Mouse (Mus musculus) thymus, adult 18-20 months (tissue): ENCODE measurements at regions not wholly inside any gene's neighbourhood (a gene's known extent, or its start where the extent isn't known, plus 50 kb on each side); places are given as distances from the start of the nearest gene placed in this dataset.

Experiments used
- DNase-seq, 2 experiments: peaks; one replicate each; pipeline ENCODE4 v3.0.0; 2022; ENCODE audit warnings: mixed read lengths in 2 of 2

DNA sequence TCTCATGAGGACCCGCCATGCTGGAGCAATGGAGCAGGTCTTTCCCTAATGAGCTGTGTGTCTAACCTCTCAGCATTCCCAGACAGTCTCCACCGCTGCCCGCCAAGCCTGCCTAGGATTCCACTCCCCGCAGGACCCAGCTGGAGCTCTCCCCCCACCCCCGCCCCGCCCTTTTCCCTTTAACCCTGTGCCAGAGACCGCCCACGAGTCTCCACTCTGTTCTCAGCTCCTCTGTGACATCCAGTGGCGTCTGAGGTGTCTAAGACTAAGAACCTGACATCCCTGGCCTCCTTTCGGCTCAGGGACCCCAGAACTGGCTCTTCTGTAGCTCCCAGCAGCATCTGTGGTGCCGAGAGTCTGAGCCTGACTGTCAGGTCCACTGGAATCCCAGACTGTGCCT lies 50.9 kb upstream of the Tpp2 start:
- no peak for DNase-seq

DNA sequence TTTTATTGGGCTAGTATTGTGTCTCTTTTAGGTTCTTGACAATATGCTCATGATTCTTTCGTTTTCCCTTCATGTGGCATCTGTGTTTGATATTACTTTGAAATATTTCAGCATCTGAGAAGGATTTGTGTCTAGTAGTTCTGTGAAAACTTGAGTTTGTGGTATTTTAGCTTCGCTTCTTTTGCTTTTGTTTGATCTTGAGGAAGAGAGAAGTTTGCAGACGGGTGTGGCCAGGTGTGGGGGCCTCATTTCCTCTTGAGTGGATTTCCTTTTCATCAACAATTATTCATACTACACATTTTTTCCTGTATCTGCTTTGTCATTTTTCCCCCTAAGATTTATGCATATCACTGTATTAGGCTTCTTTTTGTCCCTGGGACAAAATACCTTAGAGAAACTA lies 52.8 kb upstream of the Uxs1 start:
- peak in 1 of 2 experiments; percentile 33 for DNase-seq

DNA sequence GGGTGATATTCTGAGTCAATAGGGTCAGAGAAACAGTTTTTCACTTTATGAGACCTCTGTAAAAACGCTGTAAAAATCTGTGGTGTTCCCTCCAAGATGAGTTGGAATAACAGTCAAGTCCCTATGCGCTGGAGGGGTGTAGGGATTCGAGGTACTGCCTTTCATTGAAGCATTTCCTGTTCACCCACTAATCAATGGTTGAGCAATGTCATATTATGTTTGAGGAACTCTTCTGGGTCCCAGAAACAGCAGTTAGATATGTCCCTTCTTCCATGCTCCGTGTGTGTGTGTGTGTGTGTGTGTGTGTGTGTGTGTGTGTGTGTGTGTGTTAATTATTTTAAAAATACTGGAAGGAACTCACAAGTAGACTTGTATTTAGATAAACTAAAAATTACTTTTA lies 52.3 kb upstream of the Uxs1 start:
- DNase-seq, result no peak

DNA sequence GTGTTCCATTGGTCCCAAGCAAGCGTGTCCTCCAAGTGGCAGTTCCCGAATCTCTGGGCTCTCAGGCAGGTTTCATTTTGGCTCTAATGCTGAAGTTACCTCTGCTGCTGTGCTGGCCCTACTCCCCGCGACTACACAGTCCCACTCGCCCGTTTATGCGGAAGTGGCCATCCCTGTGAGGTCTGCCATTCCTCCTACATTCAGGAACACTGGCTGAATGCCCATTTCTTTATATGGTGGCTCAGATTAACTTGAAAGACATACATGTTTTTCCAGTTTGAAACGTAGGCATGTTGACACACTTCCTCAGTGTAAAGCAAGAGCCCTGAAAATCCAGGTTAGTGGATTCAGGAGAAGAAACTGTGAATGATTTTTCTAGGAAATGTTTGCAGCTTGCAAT lies 51.6 kb upstream of the Uxs1 start:
- DNase-seq, result no peak

GRCm38 (mm10) chr1:43878163-43878562 lies 50.6 kb upstream of the Uxs1 start:
- no peak for DNase-seq

- DNase-seq, result no peak
These were observed 50.1 kb upstream of the Uxs1 start for GRCm38 (mm10) chr1:43877704-43878103.
